Mouse (Mus musculus): Measurements from ENCODE around the gene Msl1. TPM values are rescaled to one million over a fixed set of nuclear protein-coding genes. Genes with fewer than 3 reads are reported as not detected.

Msl1 gene
- total and polyA plus RNA-seq, 2 experiments from 2014 or later: 25.0 to 77.7 TPM

DNA sequence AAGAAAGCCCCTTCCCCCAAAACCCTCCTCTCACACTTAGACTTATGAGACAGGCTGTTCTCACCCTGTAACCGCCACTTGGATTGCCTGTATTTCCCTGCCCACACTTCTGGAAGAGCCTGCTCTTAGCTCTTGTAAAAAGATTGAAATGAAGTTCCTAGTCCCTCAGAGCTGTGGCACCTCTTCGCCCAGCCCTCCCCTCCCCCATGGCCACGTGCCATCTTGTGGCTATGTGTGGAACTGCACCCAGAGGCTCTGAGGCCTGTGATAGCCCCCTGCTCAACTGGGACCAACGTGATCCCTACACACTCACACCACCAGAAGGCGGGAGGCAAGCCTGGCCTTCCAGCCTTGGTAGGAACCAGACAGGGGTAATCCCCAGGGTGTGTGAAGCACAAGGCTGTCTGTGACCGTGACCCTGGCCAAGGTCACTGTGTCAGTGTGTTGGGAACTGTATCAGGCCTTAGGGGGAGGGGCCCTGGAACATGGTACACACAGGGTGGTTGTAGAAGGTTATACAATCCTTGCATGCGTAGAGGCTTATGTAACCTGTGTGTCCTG is 40.6 kb upstream of the Msl1 start:
- no peak overlapping the region for H3K4me2 ChIP-seq (ENCODE audit: low read depth, low read length)
- peaks cover 37% of the 10 kb centered on the region for H3K4me1 ChIP-seq (ENCODE audit: insufficient read depth, low read length)
- H3K9ac ChIP-seq (replicated peaks; ENCODE audit: low read length): no peak overlapping the region
- no peak overlapping the region for H3K4me3 ChIP-seq (ENCODE audit: low read length)
- ATAC-seq (peak; percentile 58), DNase-seq (ENCODE audit: low spot score) (peak; percentile 87)
- H3K27ac ChIP-seq: peak overlapping the region; percentile 79
- H3K27me3 ChIP-seq (ENCODE audit: insufficient read depth, low read length): no peaks in the 10 kb centered on the region
- H3K36me3 ChIP-seq (ENCODE audit: insufficient read depth, low read length): peaks cover 21% of the 10 kb centered on the region
- 24% methylated on average over 7 of the region's 7 CpGs for WGBS
- no peaks in the 10 kb centered on the region for H3K9me3 ChIP-seq (ENCODE audit: low read length)
- peak; percentile 100 for TF ChIP-seq CTCF (IDR thresholded peaks at IDR 0.05; ENCODE audit: low read depth)

DNA sequence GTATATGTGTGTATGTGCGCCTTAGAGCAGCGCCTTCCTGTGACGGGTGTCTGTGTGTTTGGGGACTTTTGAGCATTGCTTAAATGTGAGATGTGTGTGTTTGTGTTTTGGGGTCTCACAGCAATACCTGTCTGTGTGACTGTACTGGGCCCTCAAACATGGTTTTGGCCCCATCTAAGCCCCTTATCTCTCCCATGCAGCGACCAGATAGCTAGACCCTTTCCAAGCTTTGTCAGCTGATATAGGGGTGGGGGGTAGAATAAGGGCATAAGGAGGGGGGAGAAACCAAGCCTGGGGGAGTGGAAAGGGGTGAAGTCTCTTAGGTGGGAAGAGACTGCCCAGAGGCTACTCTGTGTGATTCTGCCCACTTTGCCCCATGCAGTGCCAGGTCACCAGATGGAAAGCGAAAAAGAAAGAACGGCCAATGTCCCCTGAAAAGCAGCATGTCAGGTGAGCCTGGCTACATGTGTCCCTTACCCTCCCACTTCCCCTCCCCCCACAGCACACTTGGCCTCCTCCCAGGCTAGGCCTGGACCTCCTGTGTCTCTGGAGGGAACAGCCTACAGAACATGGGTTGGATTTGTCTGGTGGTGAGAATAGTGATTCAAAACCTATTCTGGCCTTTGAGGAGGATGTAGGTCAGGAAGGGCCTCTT is 39.5 kb upstream of the Msl1 start:
- no peak overlapping the region for H3K4me3 ChIP-seq (ENCODE audit: low read length)
- WGBS: 86% methylated on average over 6 of the region's 6 CpGs
- H3K4me2 ChIP-seq (ENCODE audit: low read depth, low read length): no peak overlapping the region
- peaks cover 25% of the 10 kb centered on the region for H3K36me3 ChIP-seq (ENCODE audit: insufficient read depth, low read length)
- H3K27me3 ChIP-seq (ENCODE audit: insufficient read depth, low read length): no peaks in the 10 kb centered on the region
- H3K9me3 ChIP-seq (ENCODE audit: low read length): no peaks in the 10 kb centered on the region
- H3K27ac ChIP-seq: no peak overlapping the region
- DNase-seq (ENCODE audit: low spot score) (no peak), ATAC-seq (no peak)
- no peak for TF ChIP-seq CTCF (IDR thresholded peaks at IDR 0.05; ENCODE audit: low read depth)
- no peak overlapping the region for H3K9ac ChIP-seq (replicated peaks; ENCODE audit: low read length)
- peaks cover 25% of the 10 kb centered on the region for H3K4me1 ChIP-seq (ENCODE audit: insufficient read depth, low read length)

DNA sequence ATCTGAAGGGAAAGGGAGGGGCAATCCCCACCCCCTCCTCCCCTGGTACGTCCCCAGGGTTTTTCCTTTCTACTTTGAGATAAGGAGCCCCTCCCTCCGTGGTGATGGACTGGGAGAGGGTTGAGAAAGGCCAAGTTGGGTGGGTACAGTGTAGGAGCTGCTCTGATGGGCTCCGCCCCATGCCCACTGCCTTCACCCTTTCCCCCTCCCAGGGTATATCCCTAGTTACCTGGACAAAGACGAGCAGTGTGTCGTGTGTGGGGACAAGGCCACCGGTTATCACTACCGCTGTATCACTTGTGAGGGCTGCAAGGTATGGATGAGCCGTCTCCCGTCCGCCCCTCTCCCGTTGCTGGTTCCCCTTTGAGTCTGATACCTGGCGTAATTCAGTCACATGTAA is 38.6 kb upstream of the Msl1 start:
- Histone ChIP-seq H3K4me2 (ENCODE audit: low read depth, low read length) (no peak overlapping the region), H3K4me1 (ENCODE audit: insufficient read depth, low read length) (peaks cover 17% of the 10 kb centered on the region), H3K9ac (replicated peaks; ENCODE audit: low read length) (no peak overlapping the region), H3K4me3 (ENCODE audit: low read length) (no peak overlapping the region), H3K27me3 (ENCODE audit: insufficient read depth, low read length) (no peaks in the 10 kb centered on the region), H3K9me3 (ENCODE audit: low read length) (no peaks in the 10 kb centered on the region), H3K27ac (no peak overlapping the region), H3K36me3 (ENCODE audit: insufficient read depth, low read length) (peaks cover 27% of the 10 kb centered on the region)
- DNase-seq (ENCODE audit: low spot score) (no peak), ATAC-seq (no peak)
- no peak for TF ChIP-seq CTCF (IDR thresholded peaks at IDR 0.05; ENCODE audit: low read depth)
- WGBS: 91% methylated on average over 12 of the region's 12 CpGs

DNA sequence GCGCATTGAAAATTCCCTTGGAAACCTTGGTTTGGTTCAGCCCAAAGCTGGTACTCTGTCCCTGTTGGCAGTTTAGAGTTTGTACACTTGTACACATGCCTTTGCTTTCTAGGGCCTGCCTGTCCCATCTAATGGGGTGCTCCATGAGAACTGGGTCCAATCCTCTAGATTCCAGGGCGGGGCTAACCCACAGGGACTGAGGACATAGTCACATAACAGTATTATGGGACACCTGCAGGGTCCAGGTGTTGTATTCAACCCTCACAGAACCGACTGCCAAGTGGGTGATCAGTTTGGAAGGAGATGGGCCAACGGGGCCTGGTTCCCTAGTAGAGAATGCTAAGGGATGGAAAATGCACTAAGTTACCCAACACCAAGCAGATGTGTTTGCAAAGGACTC is 33.4 kb upstream of the Msl1 start:
- Histone ChIP-seq H3K9ac (replicated peaks; ENCODE audit: low read length) (no peak overlapping the region), H3K4me1 (ENCODE audit: insufficient read depth, low read length) (peaks cover 15% of the 10 kb centered on the region; the same call in 1 of the 2 replicates), H3K9me3 (ENCODE audit: low read length) (no peaks in the 10 kb centered on the region), H3K27ac (no peak overlapping the region), H3K4me3 (ENCODE audit: low read length) (no peak overlapping the region), H3K27me3 (ENCODE audit: insufficient read depth, low read length) (no peaks in the 10 kb centered on the region), H3K36me3 (ENCODE audit: insufficient read depth, low read length) (peaks cover 38% of the 10 kb centered on the region), H3K4me2 (ENCODE audit: low read depth, low read length) (no peak overlapping the region)
- TF ChIP-seq CTCF (IDR thresholded peaks at IDR 0.05; ENCODE audit: low read depth): no peak
- no peak for DNase-seq (ENCODE audit: low spot score)
- 92% methylated on average over 4 of the region's 4 CpGs for WGBS
- ATAC-seq: no peak

DNA sequence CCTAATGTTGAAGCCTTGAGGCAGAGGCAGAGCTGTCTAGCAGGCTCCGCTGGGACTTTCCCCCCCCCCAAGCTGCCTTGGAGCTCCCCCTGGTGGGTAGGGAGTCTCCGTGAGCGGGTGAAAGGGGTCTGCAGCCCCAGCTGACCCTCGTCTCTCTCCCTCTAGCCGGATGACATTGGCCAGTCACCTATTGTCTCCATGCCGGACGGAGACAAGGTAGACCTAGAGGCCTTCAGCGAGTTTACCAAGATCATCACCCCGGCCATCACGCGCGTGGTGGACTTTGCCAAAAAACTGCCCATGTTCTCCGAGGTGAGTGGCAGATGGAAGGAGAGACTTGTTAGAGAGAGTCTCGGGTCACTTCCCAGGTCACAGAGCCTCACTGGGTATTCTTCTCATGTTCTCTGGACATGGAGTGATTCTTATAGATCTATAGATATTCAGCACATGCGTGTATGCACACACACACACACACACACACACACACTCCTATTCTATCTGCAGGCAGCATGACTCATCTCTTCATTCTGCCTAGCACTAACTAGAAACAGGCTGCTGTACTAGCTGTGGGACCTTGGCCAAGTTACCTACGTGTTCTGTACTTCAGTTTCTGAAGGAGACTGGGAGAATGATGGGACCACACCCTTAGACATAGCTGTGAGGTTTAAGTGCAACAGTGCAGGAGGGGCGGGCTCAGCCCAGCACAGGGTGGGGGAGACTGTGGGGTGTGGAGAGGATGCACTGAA is 32.4 kb upstream of the Msl1 start:
- no peaks in the 10 kb centered on the region for H3K9me3 ChIP-seq (ENCODE audit: low read length)
- H3K4me3 ChIP-seq (ENCODE audit: low read length): no peak overlapping the region
- H3K27me3 ChIP-seq (ENCODE audit: insufficient read depth, low read length): no peaks in the 10 kb centered on the region
- H3K4me2 ChIP-seq (ENCODE audit: low read depth, low read length): no peak overlapping the region
- H3K4me1 ChIP-seq (ENCODE audit: insufficient read depth, low read length): peaks cover 19% of the 10 kb centered on the region; the same call in 1 of the 2 replicates
- DNase-seq (ENCODE audit: low spot score) (peak; percentile 51), ATAC-seq (no peak)
- no peak overlapping the region for H3K27ac ChIP-seq
- WGBS: 56% methylated on average over 17 of the region's 17 CpGs
- TF ChIP-seq CTCF (IDR thresholded peaks at IDR 0.05; ENCODE audit: low read depth): peak; percentile 61
- H3K36me3 ChIP-seq (ENCODE audit: insufficient read depth, low read length): peaks cover 33% of the 10 kb centered on the region
- H3K9ac ChIP-seq (replicated peaks; ENCODE audit: low read length): no peak overlapping the region

DNA sequence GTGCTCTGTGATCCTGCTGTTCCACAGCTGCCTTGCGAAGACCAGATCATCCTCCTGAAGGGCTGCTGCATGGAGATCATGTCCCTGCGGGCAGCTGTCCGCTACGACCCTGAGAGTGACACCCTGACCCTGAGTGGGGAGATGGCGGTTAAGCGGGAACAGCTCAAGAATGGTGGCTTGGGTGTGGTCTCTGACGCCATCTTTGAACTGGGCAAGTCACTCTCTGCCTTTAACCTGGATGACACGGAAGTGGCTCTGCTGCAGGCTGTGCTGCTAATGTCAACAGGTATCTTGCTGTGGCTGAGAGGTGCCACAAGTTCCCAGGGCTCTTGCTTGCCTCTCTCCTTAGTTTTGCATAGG is 31.8 kb upstream of the Msl1 start:
- WGBS: 88% methylated on average over 8 of the region's 8 CpGs
- Histone ChIP-seq H3K27ac (no peak overlapping the region), H3K27me3 (ENCODE audit: insufficient read depth, low read length) (no peaks in the 10 kb centered on the region), H3K9ac (replicated peaks; ENCODE audit: low read length) (no peak overlapping the region), H3K4me3 (ENCODE audit: low read length) (no peak overlapping the region), H3K4me1 (ENCODE audit: insufficient read depth, low read length) (peaks cover 22% of the 10 kb centered on the region; the same call in 1 of the 2 replicates), H3K4me2 (ENCODE audit: low read depth, low read length) (no peak overlapping the region), H3K36me3 (ENCODE audit: insufficient read depth, low read length) (peaks cover 38% of the 10 kb centered on the region), H3K9me3 (ENCODE audit: low read length) (no peaks in the 10 kb centered on the region)
- no peak for TF ChIP-seq CTCF (IDR thresholded peaks at IDR 0.05; ENCODE audit: low read depth)
- ATAC-seq: no peak
- DNase-seq (ENCODE audit: low spot score): no peak

Measured in hindbrain, postnatal 0 days (tissue).